Mouse (Mus musculus) activated CD4-positive, CD25-positive, alpha-beta regulatory T cell, adult 9 weeks (primary cell): ENCODE measurements around the gene Duxf3. TPM values are rescaled to one million over a fixed set of nuclear protein-coding genes. Genes with fewer than 3 reads are reported as not detected.

Experiments used
- polyA plus RNA-seq: library from polyadenylated mRNA; unstranded; fragments of 100-300 nt; shearing (Covaris generic); gene quantifications from one replicate; pipeline ENCODE4 v1.2.1, GENCODE M21; 2017

Gene Duxf3
- polyA plus RNA-seq: not detected

DNA sequence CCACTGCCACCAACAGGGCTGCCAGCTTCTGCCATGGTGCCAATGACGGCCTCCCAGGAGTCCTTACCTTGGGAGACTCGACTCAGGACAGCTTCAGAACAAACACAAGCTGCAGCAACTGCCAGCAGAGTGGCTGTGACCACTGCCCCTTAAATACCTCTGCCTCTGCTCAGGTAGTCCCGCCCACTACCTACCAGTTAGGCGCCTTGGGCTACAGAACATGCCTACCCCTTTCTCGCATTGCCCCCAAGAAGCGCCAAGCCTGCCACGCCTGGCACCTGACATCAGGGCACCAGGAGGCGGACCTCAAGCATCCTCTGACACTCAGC is at the start of gene Duxf3:
Duxf3 (minus strand) TSS at position 35 of the 329 bp plus-strand sequence.

DNA sequence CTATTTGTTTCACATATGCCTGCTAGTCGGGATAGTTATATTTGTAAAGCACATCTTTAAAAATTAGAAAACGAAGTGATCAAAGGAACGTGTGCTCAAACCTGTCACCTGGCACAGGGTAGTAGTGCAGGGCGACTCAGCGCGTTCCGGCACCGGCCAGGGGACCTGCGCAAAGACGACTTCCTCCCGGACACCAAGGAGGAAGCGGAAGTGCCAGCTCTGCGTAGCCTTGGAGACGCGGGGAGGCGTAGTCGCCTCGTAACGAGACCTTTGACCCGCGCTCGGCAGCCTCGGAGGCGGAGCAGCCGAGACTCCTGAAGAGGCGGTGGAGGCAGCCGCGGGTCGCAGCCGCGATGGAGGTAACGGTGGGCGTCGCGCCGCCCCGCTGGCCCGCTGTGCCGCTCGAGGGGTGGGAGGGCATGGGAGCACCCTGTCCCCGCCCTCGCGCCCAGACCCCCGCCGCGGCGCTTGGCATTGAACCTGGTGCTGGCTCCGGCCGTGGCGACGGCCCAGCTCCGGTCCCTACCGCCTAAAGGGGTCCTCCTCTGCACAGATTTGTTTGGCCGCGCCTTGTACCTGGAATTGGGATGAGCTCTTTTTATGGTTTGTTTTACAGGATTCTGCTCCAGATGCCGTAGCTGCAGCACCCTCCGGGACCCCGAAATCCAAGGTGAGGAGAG is 22.9 kb upstream of the Duxf3 start, which contains the start of gene Gcc2:
Gcc2 (plus strand) TSS at position 285 of the 680 bp plus-strand sequence.

DNA sequence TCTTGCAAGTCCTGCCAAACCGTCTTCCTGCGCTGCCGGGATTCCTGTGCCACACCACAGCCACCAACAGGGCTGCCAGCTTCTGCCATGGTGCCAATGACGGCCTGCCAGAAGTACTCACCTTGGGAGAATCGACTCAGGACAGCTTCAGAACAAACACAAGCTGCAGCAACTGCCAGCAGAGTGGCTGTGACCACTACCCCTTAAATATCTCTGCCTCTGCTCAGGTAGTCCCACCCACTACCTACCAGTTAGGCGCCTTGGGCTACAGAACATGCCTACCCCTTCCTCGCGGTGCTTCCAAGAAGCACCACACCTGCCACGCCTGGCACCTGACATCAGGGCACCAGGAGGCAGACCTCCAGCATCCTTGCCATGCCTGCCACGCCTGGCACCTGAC is 4.1 kb upstream of the Duxf3 start, which contains the start of gene Gm4981:
Gm4981 (minus strand) TSS at position 89 of the 400 bp plus-strand sequence.

DNA sequence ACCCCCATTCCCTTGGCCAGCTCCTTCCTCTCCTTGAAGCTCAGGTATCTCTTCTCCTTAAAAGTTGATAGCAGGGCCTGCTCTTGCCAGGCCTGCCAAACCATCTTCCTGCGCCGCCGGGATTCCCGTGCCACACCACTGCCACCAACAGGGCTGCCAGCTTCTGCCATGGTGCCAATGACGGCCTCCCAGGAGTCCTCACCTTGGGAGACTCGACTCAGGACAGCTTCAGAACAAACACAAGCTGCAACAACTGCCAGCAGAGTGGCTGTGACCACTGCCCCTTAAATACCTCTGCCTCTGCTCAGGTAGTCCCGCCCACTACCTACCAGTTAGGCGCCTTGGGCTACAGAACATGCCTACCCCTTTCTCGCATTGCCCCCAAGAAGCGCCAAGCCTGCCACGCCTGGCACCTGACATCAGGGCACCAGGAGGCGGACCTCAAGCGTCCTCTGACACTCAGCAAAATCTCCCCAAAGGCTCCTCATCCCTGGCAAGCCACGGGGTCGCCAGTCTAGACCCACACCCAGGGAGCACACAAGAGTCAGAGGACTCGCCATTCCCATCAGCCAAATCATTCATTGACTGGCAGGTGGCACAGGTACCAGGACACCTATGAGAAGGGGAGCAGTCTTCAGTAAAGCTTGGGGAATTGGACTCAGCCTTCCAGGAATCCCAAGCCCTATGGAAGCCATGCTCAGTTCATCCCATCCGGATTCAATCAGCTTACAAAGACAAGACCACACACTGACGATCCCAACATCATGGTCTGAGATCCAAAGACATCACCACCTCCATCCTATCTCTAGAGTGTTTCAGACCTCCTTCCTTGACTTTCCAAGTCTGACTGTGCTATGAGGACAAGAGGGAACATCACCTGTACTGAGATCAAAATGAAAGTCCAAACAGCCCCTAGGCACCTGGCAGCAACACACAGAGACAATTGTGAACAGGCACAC is 7.4 kb downstream of the Duxf3 start, which contains the start of gene AW822073:
AW822073 (minus strand) TSS at position 104 of the 959 bp plus-strand sequence.

Other genes starting within 250 kb of the Duxf3 start
- gene AW822073, start 7.7 kb downstream of the Duxf3 start, polyA plus RNA-seq: 0.37 TPM
- not detected for gene Gm4981, start 4.0 kb upstream of the Duxf3 start, polyA plus RNA-seq
- 72.0 TPM for gene Gcc2, start 22.8 kb upstream of the Duxf3 start, polyA plus RNA-seq
- 111 TPM for gene Lims1, start 90.8 kb upstream of the Duxf3 start, polyA plus RNA-seq
- 76.8 TPM for gene Ranbp2, start 214.2 kb upstream of the Duxf3 start, polyA plus RNA-seq